Mouse (Mus musculus) forebrain, embryonic 14.5 days (tissue): ENCODE data around the gene Gm11214. TPM values are rescaled to one million over a fixed set of nuclear protein-coding genes. Genes with fewer than 3 reads are reported as not detected.

ENCODE experiments used
- ATAC-seq: fragments of 200-750 bp; cut with Nextera tagmentation; 2 replicates; pipeline ENCODE4 v1.8.0; 2017; ENCODE audit warnings: mild to moderate bottlenecking, moderate library complexity
- DNase-seq: peaks from one replicate; pipeline ENCODE4 v3.0.0-alpha.2; 2015; ENCODE audit warnings: low spot score
- H3K27ac ChIP-seq: fragments of 300-500 bp; sonication (generic); 2 replicates; pipeline ENCODE4 v1.5.1; 2014; ENCODE audit warnings: low read depth, mild to moderate bottlenecking, control low read depth, low read length, moderate library complexity
- H3K27me3 ChIP-seq: fragments of 300-500 bp; sonication (generic); replicated peaks from 2 replicates; pipeline ENCODE4 v1.6.1; 2014; ENCODE audit warnings: low read length, control low read depth, mixed read lengths; ENCODE audit not compliant: control insufficient read depth, insufficient read depth
- H3K36me3 ChIP-seq: fragments of 300-500 bp; sonication (generic); 2 replicates; pipeline ENCODE4 v1.6.1; 2014; ENCODE audit warnings: low read length, control low read depth; ENCODE audit not compliant: control insufficient read depth, insufficient read depth
- H3K4me1 ChIP-seq: fragments of 300-500 bp; sonication (generic); 2 replicates; pipeline ENCODE4 v1.6.1; 2014; ENCODE audit warnings: antibody characterized with exemption, low read length, control low read depth; ENCODE audit not compliant: control insufficient read depth, insufficient read depth
- H3K4me2 ChIP-seq: fragments of 300-500 bp; sonication (generic); 2 replicates; pipeline ENCODE4 v1.6.1; 2014; ENCODE audit warnings: mild to moderate bottlenecking, control low read depth, low read length
- H3K4me3 ChIP-seq: fragments of 300-500 bp; sonication (generic); 2 replicates; pipeline ENCODE4 v1.5.1; 2014; ENCODE audit warnings: low read depth, low read length, control low read depth
- H3K9ac ChIP-seq: fragments of 300-500 bp; sonication (generic); 2 replicates; pipeline ENCODE4 v1.6.1; 2014; ENCODE audit warnings: mild to moderate bottlenecking, low read length, control low read depth, moderate library complexity
- H3K9me3 ChIP-seq: fragments of 300-500 bp; sonication (generic); replicated peaks from 2 replicates; pipeline ENCODE4 v1.6.1; 2016; ENCODE audit warnings: low read length, control low read depth, mixed read lengths; ENCODE audit not compliant: control insufficient read depth
- WGBS: fragments of 180-500 bp; shearing (Covaris S2); extraction: QIAGEN DNeasy Blood & Tissue Kit; methylation state at CpG from one replicate; pipeline ENCODE4 v1.1.7; 2014; 5-methylcytosine and 5-hydroxymethylcytosine counted together
- polyA plus RNA-seq: library from polyadenylated mRNA; unstranded; fragments of >200 nt; fragmentation: Nextera tagmentation; extraction: Ambion mirVana; gene quantifications from 2 replicates; pipeline ENCODE4 v1.2.1, GENCODE M21; 2014

Gene Gm11214
- not detected in 2 replicates for polyA plus RNA-seq

GRCm38 (mm10) chr4:63663279-63663678 lies at the start of gene Gm11214:
Gm11214 (minus strand) TSS chr4:63663379.
- WGBS: 95% methylated on average over 6 of the region's 6 CpGs
- no peak within 1 kb of the TSS for H3K4me3 ChIP-seq
- no peaks in the 10 kb centered on the region for H3K4me1 ChIP-seq
- H3K4me2 ChIP-seq: no peak within 1 kb of the TSS
- no peaks in the 10 kb centered on the region for H3K27me3 ChIP-seq
- H3K27ac ChIP-seq: no peak within 1 kb of the TSS
- no peaks in the 10 kb centered on the region for H3K9me3 ChIP-seq
- H3K36me3 ChIP-seq: no peaks in the 10 kb centered on the region
- ATAC-seq: no peak
- H3K9ac ChIP-seq: no peak within 1 kb of the TSS
- peak; percentile 35 for DNase-seq

GRCm38 (mm10) chr4:63711886-63712285 lies 48.7 kb upstream of the Gm11214 start:
- WGBS: 91% methylated on average over 5 of the region's 5 CpGs
- Histone ChIP-seq H3K36me3 (no peaks in the 10 kb centered on the region), H3K27ac (no peak overlapping the region), H3K9me3 (no peaks in the 10 kb centered on the region), H3K4me3 (no peak overlapping the region), H3K4me2 (no peak overlapping the region), H3K9ac (no peak overlapping the region), H3K4me1 (no peaks in the 10 kb centered on the region), H3K27me3 (no peaks in the 10 kb centered on the region)
- no peak for ATAC-seq
- DNase-seq: no peak

GRCm38 (mm10) chr4:63710431-63711220 lies 47.4 kb upstream of the Gm11214 start:
- Histone ChIP-seq H3K4me2 (no peak overlapping the region), H3K9me3 (no peaks in the 10 kb centered on the region), H3K36me3 (no peaks in the 10 kb centered on the region), H3K4me1 (no peaks in the 10 kb centered on the region), H3K27me3 (no peaks in the 10 kb centered on the region), H3K9ac (no peak overlapping the region), H3K4me3 (no peak overlapping the region), H3K27ac (no peak overlapping the region)
- WGBS: 79% methylated on average over 8 of the region's 8 CpGs
- ATAC-seq (no peak), DNase-seq (no peak)

- no peaks in the 10 kb centered on the region for H3K27me3 ChIP-seq
- H3K4me3 ChIP-seq: no peak overlapping the region
- H3K9ac ChIP-seq: no peak overlapping the region
- H3K27ac ChIP-seq: no peak overlapping the region
- WGBS: 74% methylated on average over 1 of the region's 1 CpGs
- peak; percentile 45 for DNase-seq
- H3K9me3 ChIP-seq: no peaks in the 10 kb centered on the region
- H3K4me1 ChIP-seq: no peaks in the 10 kb centered on the region
- peak; percentile 68; the same call in 1 of the 2 replicates for ATAC-seq
- no peaks in the 10 kb centered on the region for H3K36me3 ChIP-seq
- H3K4me2 ChIP-seq: no peak overlapping the region
These were observed 43.2 kb upstream of the Gm11214 start for GRCm38 (mm10) chr4:63706279-63706971.

- Histone ChIP-seq H3K27ac (no peak overlapping the region), H3K9ac (no peak overlapping the region), H3K4me1 (no peaks in the 10 kb centered on the region), H3K9me3 (no peaks in the 10 kb centered on the region), H3K36me3 (no peaks in the 10 kb centered on the region), H3K27me3 (no peaks in the 10 kb centered on the region), H3K4me3 (no peak overlapping the region), H3K4me2 (no peak overlapping the region)
- 80% methylated on average over 5 of the region's 5 CpGs for WGBS
- DNase-seq (no peak), ATAC-seq (no peak)
These were observed 41.1 kb upstream of the Gm11214 start for GRCm38 (mm10) chr4:63704232-63704631.

DNA sequence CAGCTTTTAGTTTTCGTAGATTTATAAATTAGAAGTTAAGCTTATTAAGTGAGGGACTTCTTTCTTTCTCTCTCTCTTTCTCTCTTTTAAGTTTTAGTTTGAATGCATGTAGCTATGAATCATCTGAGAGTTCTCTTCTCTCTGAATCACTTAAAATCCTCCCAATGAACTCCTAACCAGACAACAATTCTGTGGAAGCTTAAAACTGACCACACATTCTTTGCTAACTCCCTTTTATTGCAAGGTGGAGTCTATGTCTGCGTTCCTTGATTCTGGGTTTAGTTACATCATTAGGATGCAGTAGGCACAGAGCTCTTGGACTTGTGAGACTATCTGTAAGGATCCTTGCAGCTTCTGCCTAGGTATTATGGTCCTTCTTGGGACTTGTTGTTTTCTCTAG lies 40.5 kb upstream of the Gm11214 start:
- no peak overlapping the region for H3K27ac ChIP-seq
- no peaks in the 10 kb centered on the region for H3K27me3 ChIP-seq
- DNase-seq (no peak), ATAC-seq (no peak)
- no peak overlapping the region for H3K4me3 ChIP-seq
- 95% methylated on average over 2 of the region's 2 CpGs for WGBS
- H3K4me2 ChIP-seq: no peak overlapping the region
- no peak overlapping the region for H3K9ac ChIP-seq
- H3K4me1 ChIP-seq: no peaks in the 10 kb centered on the region
- no peaks in the 10 kb centered on the region for H3K36me3 ChIP-seq
- H3K9me3 ChIP-seq: no peaks in the 10 kb centered on the region

DNA sequence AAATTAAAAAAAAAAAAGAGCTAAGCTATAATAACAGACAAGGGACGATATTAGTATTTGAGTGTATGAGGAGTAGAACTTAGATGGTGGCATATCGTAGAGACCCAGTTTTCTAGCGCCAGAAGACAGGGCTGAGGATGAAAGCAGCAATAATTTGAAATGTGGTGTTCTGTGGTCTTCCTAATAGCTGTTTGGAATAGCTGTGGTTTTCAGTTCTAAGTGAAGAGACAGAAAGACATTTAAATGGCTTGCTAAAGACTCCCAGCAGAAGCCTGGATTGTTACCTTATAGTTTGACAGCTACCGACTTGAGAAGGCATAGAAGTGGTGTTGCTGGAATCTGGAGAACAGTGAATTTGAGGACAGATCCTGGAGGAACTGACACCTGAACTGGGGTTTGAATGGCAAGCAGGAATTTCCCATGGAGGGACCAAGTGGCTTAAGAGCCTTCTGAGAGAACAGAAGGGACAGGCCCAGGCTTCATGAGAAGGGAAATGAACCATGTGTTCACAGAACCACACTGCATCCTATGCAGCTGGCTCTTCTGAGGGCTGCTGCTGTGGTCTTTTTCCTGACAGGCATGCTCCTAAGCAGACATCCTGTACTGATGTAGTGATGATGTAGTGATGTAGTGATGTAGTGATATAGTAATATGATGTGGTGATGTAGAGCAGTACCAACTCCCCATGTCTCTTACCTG lies 39.0 kb upstream of the Gm11214 start:
- no peak overlapping the region for H3K4me3 ChIP-seq
- H3K4me2 ChIP-seq: no peak overlapping the region
- no peaks in the 10 kb centered on the region for H3K36me3 ChIP-seq
- H3K9me3 ChIP-seq: no peaks in the 10 kb centered on the region
- 93% methylated on average over 4 of the region's 4 CpGs for WGBS
- no peak overlapping the region for H3K27ac ChIP-seq
- H3K9ac ChIP-seq: no peak overlapping the region
- ATAC-seq: no peak
- no peaks in the 10 kb centered on the region for H3K4me1 ChIP-seq
- H3K27me3 ChIP-seq: no peaks in the 10 kb centered on the region
- DNase-seq: no peak

- H3K9ac ChIP-seq: no peak overlapping the region
- no peaks in the 10 kb centered on the region for H3K36me3 ChIP-seq
- H3K27ac ChIP-seq: no peak overlapping the region
- ATAC-seq (no peak), DNase-seq (no peak)
- no peaks in the 10 kb centered on the region for H3K9me3 ChIP-seq
- WGBS: 44% methylated on average over 3 of the region's 3 CpGs
- H3K4me1 ChIP-seq: no peaks in the 10 kb centered on the region
- H3K4me3 ChIP-seq: no peak overlapping the region
- H3K27me3 ChIP-seq: no peaks in the 10 kb centered on the region
- H3K4me2 ChIP-seq: no peak overlapping the region
These were observed 36.6 kb upstream of the Gm11214 start for GRCm38 (mm10) chr4:63699749-63700148.
